Mouse (Mus musculus) embryonic facial prominence, embryonic 13.5 days (tissue): ENCODE data around the gene Nptn. TPM values are rescaled to one million over a fixed set of nuclear protein-coding genes. Genes with fewer than 3 reads are reported as not detected.
A peak's percentile ranks its signal among the peaks of the same experiment; 100 is the strongest.
"Not testable (repeated sequence)": the region's sequence is repeated elsewhere in the genome, so short reads cannot be mapped to it uniquely, and the experiment has no call there.

Experiments used
- ATAC-seq: fragments of 200-750 bp; cut with Nextera tagmentation; 2 replicates; pipeline ENCODE4 v1.8.0; 2017; ENCODE audit warnings: low read depth; ENCODE audit not compliant: insufficient number of reproducible peaks, insufficient read depth, low FRiP score, low TSS enrichment
- H3K27ac ChIP-seq: fragments of 300-500 bp; sonication (generic); 2 replicates; pipeline ENCODE4 v1.5.1; 2015; ENCODE audit warnings: moderate library complexity, mild to moderate bottlenecking, inconsistent platforms
- H3K27me3 ChIP-seq: fragments of 300-500 bp; sonication (generic); 2 replicates; pipeline ENCODE4 v1.6.1; 2015; ENCODE audit warnings: mild to moderate bottlenecking, inconsistent platforms
- H3K36me3 ChIP-seq: fragments of 300-500 bp; sonication (generic); 2 replicates; pipeline ENCODE4 v1.6.1; 2015; ENCODE audit warnings: mild to moderate bottlenecking, inconsistent platforms
- H3K4me1 ChIP-seq: fragments of 300-500 bp; sonication (generic); 2 replicates; pipeline ENCODE4 v1.6.1; 2015; ENCODE audit warnings: inconsistent platforms
- H3K4me2 ChIP-seq: fragments of 300-500 bp; sonication (generic); 2 replicates; pipeline ENCODE4 v1.6.1; 2015; ENCODE audit warnings: moderate library complexity, mild to moderate bottlenecking, inconsistent platforms
- H3K4me3 ChIP-seq: fragments of 300-500 bp; sonication (generic); 2 replicates; pipeline ENCODE4 v1.5.1; 2015; ENCODE audit warnings: mild to moderate bottlenecking, inconsistent platforms
- H3K9ac ChIP-seq: fragments of 300-500 bp; sonication (generic); 2 replicates; pipeline ENCODE4 v1.6.1; 2015; ENCODE audit warnings: mild to moderate bottlenecking, inconsistent platforms
- H3K9me3 ChIP-seq: fragments of 300-500 bp; sonication (generic); 2 replicates; pipeline ENCODE4 v1.6.1; 2016; ENCODE audit warnings: inconsistent platforms
- WGBS: fragments of 180-500 bp; shearing (Covaris S2); methylation state at CpG from one replicate; pipeline ENCODE4 v1.1.7; 2015; ENCODE audit warnings: mixed read lengths; 5-methylcytosine and 5-hydroxymethylcytosine counted together
- polyA plus RNA-seq: library from polyadenylated mRNA; unstranded; fragments of >200 nt; fragmentation: Nextera tagmentation; extraction: Ambion mirVana; gene quantifications from 2 replicates; pipeline ENCODE4 v1.2.1, GENCODE M21; 2015

The Nptn gene
- polyA plus RNA-seq, 1 experiment from 2014 or later = 106 TPM

GRCm38 (mm10) chr9:58567682-58568081 lies 14.4 kb upstream of the Nptn start:
- no peak for ATAC-seq
- no peak overlapping the region for H3K4me2 ChIP-seq
- H3K9me3 ChIP-seq = no peaks in the 10 kb centered on the region
- H3K27ac ChIP-seq = no peak overlapping the region
- H3K4me3 ChIP-seq = no peak overlapping the region
- no peaks in the 10 kb centered on the region for H3K36me3 ChIP-seq
- no peaks in the 10 kb centered on the region for H3K4me1 ChIP-seq
- no peak overlapping the region for H3K9ac ChIP-seq
- no peaks in the 10 kb centered on the region for H3K27me3 ChIP-seq

GRCm38 (mm10) chr9:58571001-58571400 lies 11.0 kb upstream of the Nptn start:
- H3K27me3 ChIP-seq = no peaks in the 10 kb centered on the region
- WGBS = 94% methylated on average over 1 of the region's 1 CpGs
- ATAC-seq = no peak
- H3K4me1 ChIP-seq = no peaks in the 10 kb centered on the region
- no peaks in the 10 kb centered on the region for H3K36me3 ChIP-seq
- no peak overlapping the region for H3K9ac ChIP-seq
- H3K27ac ChIP-seq = no peak overlapping the region
- H3K4me3 ChIP-seq = no peak overlapping the region
- no peaks in the 10 kb centered on the region for H3K9me3 ChIP-seq
- H3K4me2 ChIP-seq = no peak overlapping the region

GRCm38 (mm10) chr9:58578669-58579068 lies 3.4 kb upstream of the Nptn start:
- Histone ChIP-seq H3K27ac (no peak overlapping the region), H3K36me3 (no peaks in the 10 kb centered on the region), H3K27me3 (no peaks in the 10 kb centered on the region), H3K4me1 (peaks cover 7% of the 10 kb centered on the region; the same call in 1 of the 2 replicates), H3K4me2 (no peak overlapping the region), H3K4me3 (no peak overlapping the region), H3K9ac (no peak overlapping the region), H3K9me3 (no peaks in the 10 kb centered on the region)
- ATAC-seq = no peak
- WGBS = 28% methylated on average over 3 of the region's 3 CpGs

GRCm38 (mm10) chr9:58580453-58581195 lies 1.4 kb upstream of the Nptn start:
- H3K4me2 ChIP-seq, H3K4me1 ChIP-seq, H3K9ac ChIP-seq, H3K4me3 ChIP-seq, ATAC-seq, H3K27me3 ChIP-seq, H3K9me3 ChIP-seq, H3K36me3 ChIP-seq: not testable (repeated sequence)
- H3K27ac ChIP-seq = 0 out of 2 replicates have a peak overlapping the region, but pooled peaks have one; percentile 87
- 72% methylated on average over 10 of the region's 10 CpGs for WGBS

GRCm38 (mm10) chr9:58581283-58581930 lies 633 bp upstream of the Nptn start:
- ATAC-seq = no peak
- peaks cover 9% of the 10 kb centered on the region; the same call in 1 of the 2 replicates for H3K4me1 ChIP-seq
- H3K4me3 ChIP-seq = peak overlapping the region; percentile 94
- H3K27me3 ChIP-seq = no peaks in the 10 kb centered on the region
- peak overlapping the region; percentile 72 for H3K4me2 ChIP-seq
- no peaks in the 10 kb centered on the region for H3K9me3 ChIP-seq
- no peaks in the 10 kb centered on the region for H3K36me3 ChIP-seq
- H3K9ac ChIP-seq = peak overlapping the region; percentile 69
- 31% methylated on average over 8 of the region's 8 CpGs for WGBS
- peak overlapping the region; percentile 87 for H3K27ac ChIP-seq

GRCm38 (mm10) chr9:58582581-58583266 lies 684 bp downstream of the Nptn start:
- no peak; the same call in 1 of the 2 replicates for ATAC-seq
- Histone ChIP-seq H3K4me3 (peak overlapping the region; percentile 94), H3K9ac (peak overlapping the region; percentile 98), H3K27ac (peak overlapping the region; percentile 97), H3K4me1 (peaks cover 10% of the 10 kb centered on the region; the same call in 1 of the 2 replicates), H3K4me2 (peak overlapping the region; percentile 87), H3K27me3 (no peaks in the 10 kb centered on the region), H3K36me3 (no peaks in the 10 kb centered on the region), H3K9me3 (no peaks in the 10 kb centered on the region)
- under 1% methylated on average over 42 of the region's 42 CpGs for WGBS

- Histone ChIP-seq H3K9ac (peak overlapping the region; percentile 98), H3K27me3 (no peaks in the 10 kb centered on the region)
- 1% methylated on average over 8 of the region's 8 CpGs for WGBS
Measured at GRCm38 (mm10) chr9:58583267-58583641, 1.2 kb downstream of the Nptn start.

GRCm38 (mm10) chr9:58584323-58584722 lies 2.3 kb downstream of the Nptn start:
- H3K27me3 ChIP-seq = no peaks in the 10 kb centered on the region
- H3K36me3 ChIP-seq = no peaks in the 10 kb centered on the region
- WGBS = 71% methylated on average over 1 of the region's 1 CpGs
- ATAC-seq = no peak
- no peak overlapping the region for H3K27ac ChIP-seq
- peaks cover 10% of the 10 kb centered on the region; the same call in 1 of the 2 replicates for H3K4me1 ChIP-seq
- no peaks in the 10 kb centered on the region for H3K9me3 ChIP-seq
- no peak overlapping the region for H3K4me2 ChIP-seq
- no peak overlapping the region for H3K4me3 ChIP-seq
- no peak overlapping the region for H3K9ac ChIP-seq

More at GRCm38 (mm10) chr9:58583267-58583641, 1.2 kb downstream of the Nptn start:
- H3K36me3 ChIP-seq = no peaks in the 10 kb centered on the region
- no peak for ATAC-seq
- no peaks in the 10 kb centered on the region for H3K9me3 ChIP-seq
- H3K27ac ChIP-seq = peak overlapping the region; percentile 97
- peak overlapping the region; percentile 94 for H3K4me3 ChIP-seq
- peaks cover 10% of the 10 kb centered on the region; the same call in 1 of the 2 replicates for H3K4me1 ChIP-seq
- H3K4me2 ChIP-seq = peak overlapping the region; percentile 87

- Histone ChIP-seq H3K36me3 (no peaks in the 10 kb centered on the region), H3K9me3 (no peaks in the 10 kb centered on the region), H3K4me3 (no peak overlapping the region), H3K4me1 (peaks cover 9% of the 10 kb centered on the region; the same call in 1 of the 2 replicates), H3K27ac (no peak overlapping the region), H3K4me2 (no peak overlapping the region), H3K9ac (no peak overlapping the region), H3K27me3 (no peaks in the 10 kb centered on the region)
- 89% methylated on average over 4 of the region's 4 CpGs for WGBS
- ATAC-seq = no peak
Measured at GRCm38 (mm10) chr9:58588657-58589056, 6.6 kb downstream of the Nptn start.

- no peak overlapping the region for H3K4me3 ChIP-seq
- H3K36me3 ChIP-seq = no peaks in the 10 kb centered on the region
- no peak overlapping the region for H3K4me2 ChIP-seq
- H3K9ac ChIP-seq = no peak overlapping the region
- no peak for ATAC-seq
- peaks cover 5% of the 10 kb centered on the region; the same call in 1 of the 2 replicates for H3K4me1 ChIP-seq
- H3K27ac ChIP-seq = no peak overlapping the region
- no peaks in the 10 kb centered on the region for H3K27me3 ChIP-seq
- WGBS = 97% methylated on average over 1 of the region's 1 CpGs
- no peaks in the 10 kb centered on the region for H3K9me3 ChIP-seq
Measured at GRCm38 (mm10) chr9:58595313-58595712, 13.3 kb downstream of the Nptn start.

GRCm38 (mm10) chr9:58613790-58614189 lies 31.8 kb downstream of the Nptn start:
- Histone ChIP-seq H3K4me1 (peaks cover 17% of the 10 kb centered on the region), H3K27me3 (no peaks in the 10 kb centered on the region), H3K4me2 (no peak overlapping the region), H3K27ac (no peak overlapping the region), H3K4me3 (no peak overlapping the region), H3K9me3 (no peaks in the 10 kb centered on the region), H3K9ac (no peak overlapping the region), H3K36me3 (no peaks in the 10 kb centered on the region)
- ATAC-seq = no peak
- WGBS = 79% methylated on average over 1 of the region's 1 CpGs
